Mouse (Mus musculus) NIH3T3 (cell line): ENCODE results near the gene Cnot10.

ENCODE experiments used
- DNase-seq: peaks from one replicate; pipeline ENCODE4 v3.0.0-alpha.2; 2012; ENCODE audit warnings: low read depth

Cnot10 gene

DNA sequence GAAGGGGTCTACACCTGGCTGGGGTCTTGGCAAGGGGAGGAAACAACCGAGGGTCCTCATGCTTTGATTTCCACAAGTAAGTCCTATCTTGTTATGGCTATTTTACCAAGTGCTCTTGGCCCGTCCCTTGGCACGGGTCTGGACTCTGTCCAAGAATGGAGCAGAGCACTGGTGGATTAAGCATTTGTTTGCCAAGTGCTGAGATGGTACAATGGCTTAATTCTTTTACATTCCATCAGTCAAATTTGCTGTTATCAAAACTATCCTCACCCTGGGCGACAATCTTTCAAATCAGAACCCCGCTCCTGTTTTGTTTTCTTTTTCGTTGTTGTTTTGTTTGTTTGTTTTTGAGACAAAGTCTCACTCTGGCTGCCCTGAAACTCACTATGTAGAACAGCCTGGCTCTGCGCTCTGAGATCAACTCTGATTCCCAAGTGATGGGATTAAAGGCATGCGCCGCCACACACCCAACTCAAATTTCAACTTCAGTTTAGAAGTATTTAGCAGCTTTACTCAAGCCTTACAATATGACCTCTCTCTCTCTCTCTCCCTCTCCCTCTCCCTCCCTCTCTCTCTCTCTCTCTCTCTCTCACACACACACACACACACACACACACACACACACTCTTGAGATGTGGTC is 95.1 kb downstream of the Cnot10 start:
- no peak for DNase-seq

DNA sequence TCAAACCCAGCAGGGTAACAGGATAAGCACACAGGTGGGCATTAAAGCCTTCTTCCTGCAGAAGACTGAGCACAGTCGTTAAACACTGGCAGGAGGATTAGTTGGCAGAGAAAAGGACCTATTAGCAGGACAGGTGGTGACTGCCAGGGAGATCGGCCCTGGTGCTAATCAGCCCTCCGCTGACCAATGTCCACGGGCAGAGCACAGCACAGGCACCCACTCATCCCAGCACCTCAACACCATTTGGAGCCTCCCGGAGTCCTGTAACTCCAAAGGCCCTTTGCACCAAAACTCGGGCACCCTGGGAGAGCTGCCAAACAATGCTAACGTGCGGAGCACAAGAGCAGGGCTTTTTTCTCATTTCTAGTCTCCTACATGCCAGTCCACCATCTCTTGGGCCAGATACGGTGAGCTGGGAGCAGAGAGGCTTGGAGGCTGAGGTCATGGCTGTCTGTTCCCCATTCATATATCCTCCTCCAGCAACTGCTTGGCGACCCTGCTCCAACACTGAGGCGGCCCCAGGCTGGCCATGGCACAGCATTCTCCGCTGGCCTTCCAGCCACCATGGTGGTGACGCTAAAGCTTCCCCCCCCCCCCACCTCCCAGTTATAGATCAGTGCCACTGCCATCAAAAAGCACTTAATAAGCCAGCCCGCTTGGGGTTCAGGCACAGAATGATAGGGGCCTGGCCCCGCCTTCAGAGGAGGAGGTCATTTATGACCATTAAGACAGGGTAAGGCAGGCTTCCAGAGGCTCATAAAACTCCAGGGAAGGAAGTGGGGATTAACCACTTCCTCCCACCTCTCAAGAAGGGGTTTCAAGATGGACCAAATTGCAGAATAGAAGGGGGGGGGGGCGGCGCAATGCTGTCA is 95.9 kb downstream of the Cnot10 start:
- no peak for DNase-seq

DNA sequence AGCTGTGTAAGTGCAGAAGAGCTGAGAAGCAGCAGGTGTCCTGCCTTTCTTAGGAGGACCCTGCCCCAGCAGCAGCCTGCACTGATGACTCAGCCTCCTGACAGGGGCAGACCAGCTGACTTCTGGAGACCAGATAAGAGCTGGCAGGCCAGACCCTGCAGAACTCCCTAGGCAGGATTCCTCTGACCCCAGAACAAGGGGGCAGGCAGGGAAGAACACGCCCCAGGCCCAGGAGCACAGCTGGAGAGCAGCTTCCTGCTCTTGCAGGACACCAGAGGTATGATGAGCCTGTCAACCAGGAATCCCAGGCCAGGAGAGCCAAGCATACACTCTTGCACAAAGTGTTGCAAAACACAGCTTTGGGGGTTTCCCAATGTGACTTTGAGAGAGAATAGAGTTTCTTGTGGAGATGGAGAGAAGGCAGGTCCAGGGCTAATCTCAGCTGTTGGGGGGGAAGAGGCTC is 98.7 kb downstream of the Cnot10 start:
- peak; percentile 73 for DNase-seq

DNA sequence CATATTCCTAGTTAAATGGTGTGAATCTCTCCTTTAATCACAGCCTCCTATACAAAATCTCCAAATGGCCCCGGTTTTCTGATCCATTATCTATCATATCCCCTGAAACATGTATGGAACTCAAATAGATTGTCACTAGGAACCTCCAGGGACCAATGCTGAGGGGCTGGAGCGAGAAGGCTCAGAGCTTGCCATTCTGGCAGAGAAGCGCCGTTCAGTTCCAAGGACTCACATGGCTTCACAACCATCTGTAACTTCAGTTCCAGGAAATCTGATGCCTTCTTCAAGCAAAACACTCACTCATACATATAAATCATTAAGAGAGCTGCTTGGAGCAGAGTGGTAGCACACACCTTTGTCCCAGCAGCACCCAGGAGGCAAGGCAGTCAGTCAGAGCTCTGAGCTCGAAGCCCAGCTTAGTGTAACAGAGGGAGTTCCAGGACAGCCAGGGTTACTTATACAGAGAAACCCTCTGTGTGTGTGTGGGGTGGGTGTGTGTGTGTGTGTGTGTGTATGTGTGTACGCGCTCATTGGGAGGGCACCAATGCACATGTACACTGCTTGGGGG is 100.9 kb downstream of the Cnot10 start:
- DNase-seq = no peak

DNA sequence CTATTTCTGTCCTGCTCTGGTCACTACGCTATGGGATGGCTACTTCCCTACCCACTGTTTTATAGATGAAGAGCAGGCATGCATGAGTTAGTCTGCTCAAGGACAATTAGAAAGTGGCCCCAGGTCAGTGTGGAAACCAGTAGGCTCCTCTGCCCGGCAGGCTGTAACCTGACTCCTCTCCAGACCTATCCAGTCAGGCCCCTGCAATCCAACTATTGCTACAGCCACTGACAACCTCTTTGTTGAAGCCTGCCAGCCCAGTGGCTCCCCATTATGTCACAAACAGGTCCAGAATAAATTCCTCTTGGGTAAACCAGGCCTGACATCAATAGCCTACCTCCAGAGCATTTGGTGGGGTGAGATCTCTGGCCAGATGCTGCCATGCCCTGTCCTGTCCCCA is 103.4 kb downstream of the Cnot10 start:
- DNase-seq = peak; percentile 37
